Mouse (Mus musculus) left cerebral cortex, postnatal 10 days (tissue): ENCODE measurements around the gene Casp8ap2. TPM values are rescaled to one million over a fixed set of nuclear protein-coding genes. Genes with fewer than 3 reads are reported as not detected.
A peak's percentile ranks its signal among the peaks of the same experiment; 100 is the strongest.

Experiments used
- DNase-seq, 2 experiments: peaks; one replicate each; pipeline ENCODE4 v3.0.0; 2021 to 2022; ENCODE audit warnings: low spot score in 2 of 2, mixed read lengths in 1 of 2; ENCODE audit errors: extremely low spot score in 1 of 2
- intact Hi-C: fragments of 180-260 bp; cut with DNase I; formaldehyde crosslinking; loops from one replicate; pipeline ENCODE4 v1.15.1; 2025
- total RNA-seq, 2 experiments: library from RNA; stranded (reverse); gene quantifications; 2 replicates each; pipeline ENCODE4 v1.2.3; 2021

Gene Casp8ap2
- total RNA-seq, 2 experiments from 2014 or later: 9.2 to 10.0 TPM

- intact Hi-C loops: no loop called here
Observed at GRCm38 (mm10) chr4:32656146-32656904, 41.1 kb downstream of the Casp8ap2 start.

GRCm38 (mm10) chr4:32656918-32657662 is 41.8 kb downstream of the Casp8ap2 start, which contains the start of gene Mdn1:
TSS of gene Mdn1 (plus strand) at chr4:32657119.
- intact Hi-C loops: no loop called here
- peak; percentile 96 to 97 for DNase-seq

More at GRCm38 (mm10) chr4:32656146-32656904, 41.1 kb downstream of the Casp8ap2 start:
- no peak for DNase-seq

- no peak for DNase-seq
- intact Hi-C loops: no loop called here
Observed at GRCm38 (mm10) chr4:32665843-32666242, 50.6 kb downstream of the Casp8ap2 start.

GRCm38 (mm10) chr4:32668291-32668690 is 53.0 kb downstream of the Casp8ap2 start:
- intact Hi-C loops: no loop called here
- no peak for DNase-seq

- no peak for DNase-seq
- intact Hi-C loops: no loop called here
Observed at GRCm38 (mm10) chr4:32669825-32670224, 54.6 kb downstream of the Casp8ap2 start.

GRCm38 (mm10) chr4:32674025-32674424 is 58.8 kb downstream of the Casp8ap2 start:
- intact Hi-C loops: no loop called here

GRCm38 (mm10) chr4:32677471-32677870 is 62.2 kb downstream of the Casp8ap2 start:
- intact Hi-C loops: no loop called here
- no peak for DNase-seq

More at GRCm38 (mm10) chr4:32674025-32674424, 58.8 kb downstream of the Casp8ap2 start:
- no peak for DNase-seq

- no peak for DNase-seq
- intact Hi-C loops: loop anchor here (5.0 kb wide), 1 partner anchor 51 kb away; no protein-coding TSS in a partner anchor
Observed at GRCm38 (mm10) chr4:32680843-32681242, 65.6 kb downstream of the Casp8ap2 start.

- intact Hi-C loops: loop anchor here (5.0 kb wide), 1 partner anchor 50 kb away; no protein-coding TSS in a partner anchor
Observed at GRCm38 (mm10) chr4:32682471-32682870, 67.2 kb downstream of the Casp8ap2 start.

GRCm38 (mm10) chr4:32683061-32683582 is 67.9 kb downstream of the Casp8ap2 start:
- intact Hi-C loops: loop anchor here (5.0 kb wide), 1 partner anchor 49 kb away; no protein-coding TSS in a partner anchor

More at GRCm38 (mm10) chr4:32682471-32682870, 67.2 kb downstream of the Casp8ap2 start:
- no peak for DNase-seq

More at GRCm38 (mm10) chr4:32683061-32683582, 67.9 kb downstream of the Casp8ap2 start:
- DNase-seq: no peak

Other genes starting within 250 kb of the Casp8ap2 start
- not detected for gene Gja10, start 12.7 kb upstream of the Casp8ap2 start, total RNA-seq
- 10 to 100 TPM; 28.6 to 35.6 TPM for gene Mdn1, start 41.7 kb downstream of the Casp8ap2 start, total RNA-seq
- 10 to 100 TPM; 42.5 to 44.3 TPM for gene Lyrm2, start 184.8 kb downstream of the Casp8ap2 start, total RNA-seq